Mouse (Mus musculus): ENCODE data around the gene Cpvl.

GRCm38 (mm10) chr6:53880530-53881234 lies 97.8 kb downstream of the Cpvl start:
- TF ChIP-seq CTCF (IDR thresholded peaks at IDR 0.05; ENCODE audit: low read depth) = no peak
- no peak for TF ChIP-seq EP300 (IDR thresholded peaks at IDR 0.05; ENCODE audit: low read depth)
